Mouse (Mus musculus): Measurements from ENCODE around the gene Palm3.

Palm3 gene

GRCm38 (mm10) chr8:83998231-83999056 is 22.8 kb upstream of the Palm3 start:
- no peak for DNase-seq

GRCm38 (mm10) chr8:83999057-83999705 is 22.1 kb upstream of the Palm3 start:
- DNase-seq = peak; percentile 62

- DNase-seq = peak; percentile 41
Observed at GRCm38 (mm10) chr8:83999825-84000224, 21.4 kb upstream of the Palm3 start.

GRCm38 (mm10) chr8:84001281-84002000 is 19.8 kb upstream of the Palm3 start, which contains the start of gene 1700067K01Rik:
TSS of gene 1700067K01Rik (plus strand) at chr8:84001502.
- DNase-seq = peak; percentile 39

GRCm38 (mm10) chr8:84002957-84003611 is 18.2 kb upstream of the Palm3 start:
- peak; percentile 48 for DNase-seq

GRCm38 (mm10) chr8:84003612-84004246 is 17.5 kb upstream of the Palm3 start:
- DNase-seq = no peak

- peak; percentile 95 for DNase-seq
Observed at GRCm38 (mm10) chr8:84004533-84005201, 16.6 kb upstream of the Palm3 start.

- peak; percentile 52 for DNase-seq
Observed at GRCm38 (mm10) chr8:84005502-84005901, 15.8 kb upstream of the Palm3 start.

- no peak for DNase-seq
Observed at GRCm38 (mm10) chr8:84008362-84008761, 12.9 kb upstream of the Palm3 start.

GRCm38 (mm10) chr8:84009876-84010275 is 11.4 kb upstream of the Palm3 start:
- DNase-seq = peak; percentile 86

- peak; percentile 51 for DNase-seq
Observed at GRCm38 (mm10) chr8:84010625-84011611, 10.4 kb upstream of the Palm3 start.

GRCm38 (mm10) chr8:84011705-84012498 is 9.4 kb upstream of the Palm3 start, which contains the start of gene 2210011C24Rik:
TSS of gene 2210011C24Rik (minus strand) at chr8:84012171.
- DNase-seq = peak; percentile 11

- DNase-seq = no peak
Observed at GRCm38 (mm10) chr8:84012499-84013165, 8.6 kb upstream of the Palm3 start.

GRCm38 (mm10) chr8:84015833-84016232 is 5.4 kb upstream of the Palm3 start:
- DNase-seq = no peak

- no peak for DNase-seq
Observed at GRCm38 (mm10) chr8:84019738-84020137, 1.5 kb upstream of the Palm3 start.

- DNase-seq = no peak
Observed at GRCm38 (mm10) chr8:84021569-84021968, 298 bp downstream of the Palm3 start.

GRCm38 (mm10) chr8:84023085-84023484 is 1.8 kb downstream of the Palm3 start:
- DNase-seq = no peak

- DNase-seq = no peak
Observed at GRCm38 (mm10) chr8:84023631-84024030, 2.4 kb downstream of the Palm3 start.

- DNase-seq = peak; percentile 27
Observed at GRCm38 (mm10) chr8:84024171-84024570, 2.9 kb downstream of the Palm3 start.

Data from cerebellum, adult 9-10 months (tissue).